Mouse (Mus musculus): Measurements from ENCODE around the gene Larp6. TPM values are rescaled to one million over a fixed set of nuclear protein-coding genes. Genes with fewer than 3 reads are reported as not detected.

Larp6 gene
- polyA plus RNA-seq, 2 experiments = 3.8 to 4.3 TPM

- 9% methylated on average over 2 of the region's 2 CpGs for WGBS
- no peak for ATAC-seq (ENCODE audit: low FRiP score, low read depth)
Measured at GRCm38 (mm10) chr9:60787517-60788110, 74.8 kb downstream of the Larp6 start.

More at GRCm38 (mm10) chr9:60787517-60788110, 74.8 kb downstream of the Larp6 start:
- H3K4me2 ChIP-seq (replicated peaks; ENCODE audit: low read depth, low read length, severe bottlenecking) = no peak overlapping the region
- no peaks in the 10 kb centered on the region for H3K36me3 ChIP-seq (ENCODE audit: control insufficient read depth, insufficient read depth, low read length)
- no peaks in the 10 kb centered on the region for H3K4me1 ChIP-seq (ENCODE audit: control insufficient read depth, insufficient read depth, low read length)
- no peak overlapping the region for H3K27ac ChIP-seq (replicated peaks; ENCODE audit: low read depth, low read length)
- DNase-seq (ENCODE audit: low spot score) = no peak
- H3K9ac ChIP-seq (ENCODE audit: low read depth, low read length, severe bottlenecking) = no peak overlapping the region
- H3K4me3 ChIP-seq (replicated peaks; ENCODE audit: low read length) = no peak overlapping the region
- no peaks in the 10 kb centered on the region for H3K27me3 ChIP-seq (ENCODE audit: control insufficient read depth, insufficient read depth, low read length)
- no peak for TF ChIP-seq POLR2A (IDR thresholded peaks at IDR 0.05; ENCODE audit: borderline replicate concordance, extremely low read depth, insufficient read depth, insufficient read length)
- no peaks in the 10 kb centered on the region for H3K9me3 ChIP-seq (ENCODE audit: control insufficient read depth, low read length)

Other genes with a start within 250 kb of the Larp6 start
- 30.8 and 37.7 TPM in 2 replicates for gene Thsd4, start 190.9 kb upstream of the Larp6 start, polyA plus RNA-seq (2012; rRNA removed)
- gene Thsd4, start 190.9 kb upstream of the Larp6 start, polyA plus RNA-seq (2014; fragmentation: Nextera tagmentation; extraction: Ambion mirVana) = 31.2 and 36.5 TPM in 2 replicates
- 12.4 and 16.2 TPM in 2 replicates for gene Lrrc49, start 24.8 kb upstream of the Larp6 start, polyA plus RNA-seq (2012; rRNA removed)
- gene Lrrc49, start 24.8 kb upstream of the Larp6 start, polyA plus RNA-seq (2014; fragmentation: Nextera tagmentation; extraction: Ambion mirVana) = 15.3 and 16.5 TPM in 2 replicates
- gene Uaca, start 81.6 kb downstream of the Larp6 start, polyA plus RNA-seq (2012; rRNA removed) = 14.8 and 23.5 TPM in 2 replicates
- 13.2 and 21.7 TPM in 2 replicates for gene Uaca, start 81.6 kb downstream of the Larp6 start, polyA plus RNA-seq (2014; fragmentation: Nextera tagmentation; extraction: Ambion mirVana)

All from limb, embryonic 14.5 days (tissue).